Mouse (Mus musculus) midbrain, embryonic 16.5 days (tissue): ENCODE measurements around the gene Olfr665. TPM values are rescaled to one million over a fixed set of nuclear protein-coding genes. Genes with fewer than 3 reads are reported as not detected.
"Not testable (repeated sequence)": the region's sequence is repeated elsewhere in the genome, so short reads cannot be mapped to it uniquely, and the experiment has no call there.

ENCODE experiments used
- ATAC-seq: fragments of 200-750 bp; cut with Nextera tagmentation; 2 replicates; pipeline ENCODE4 v1.8.0; 2017; ENCODE audit warnings: moderate TSS enrichment
- H3K27ac ChIP-seq: fragments of 300-500 bp; sonication (generic); 2 replicates; pipeline ENCODE4 v1.5.1; 2014; ENCODE audit warnings: mild to moderate bottlenecking, low read length, mixed read lengths
- H3K27me3 ChIP-seq: fragments of 300-500 bp; sonication (generic); 2 replicates; pipeline ENCODE4 v1.6.1; 2014; ENCODE audit warnings: low read depth, low read length, mixed read lengths; ENCODE audit not compliant: control insufficient read depth, insufficient read depth
- H3K36me3 ChIP-seq: fragments of 300-500 bp; sonication (generic); 2 replicates; pipeline ENCODE4 v1.6.1; 2014; ENCODE audit warnings: mild to moderate bottlenecking, low read length, moderate library complexity, mixed read lengths; ENCODE audit not compliant: control insufficient read depth, insufficient read depth
- H3K4me1 ChIP-seq: fragments of 300-500 bp; sonication (generic); 2 replicates; pipeline ENCODE4 v1.6.1; 2014; ENCODE audit warnings: mild to moderate bottlenecking, low read length, mixed read lengths; ENCODE audit not compliant: control insufficient read depth, insufficient read depth
- H3K4me2 ChIP-seq: fragments of 300-500 bp; sonication (generic); 2 replicates; pipeline ENCODE4 v1.6.1; 2014; ENCODE audit warnings: mild to moderate bottlenecking, low read length, mixed read lengths
- H3K4me3 ChIP-seq: fragments of 300-500 bp; sonication (generic); 2 replicates; pipeline ENCODE4 v1.5.1; 2014; ENCODE audit warnings: low read depth, mild to moderate bottlenecking, low read length, moderate library complexity, mixed read lengths
- H3K9ac ChIP-seq: fragments of 300-500 bp; sonication (generic); 2 replicates; pipeline ENCODE4 v1.6.1; 2014; ENCODE audit warnings: low read depth, low read length, mixed read lengths
- H3K9me3 ChIP-seq: fragments of 300-500 bp; sonication (generic); replicated peaks from 2 replicates; pipeline ENCODE4 v1.6.1; 2014; ENCODE audit warnings: mild to moderate bottlenecking, low read length, mixed read lengths; ENCODE audit not compliant: control insufficient read depth, poor library complexity, severe bottlenecking
- WGBS: fragments of 180-500 bp; shearing (Covaris S2); extraction: QIAGEN DNeasy Blood & Tissue Kit; methylation state at CpG from one replicate; pipeline ENCODE4 v1.1.7; 2014; 5-methylcytosine and 5-hydroxymethylcytosine counted together
- polyA plus RNA-seq: library from polyadenylated mRNA; unstranded; fragments of >200 nt; fragmentation: Nextera tagmentation; extraction: Ambion mirVana; gene quantifications from 2 replicates; pipeline ENCODE4 v1.2.1, GENCODE M21; 2015

Olfr665 gene
- not detected in 2 replicates for polyA plus RNA-seq

DNA sequence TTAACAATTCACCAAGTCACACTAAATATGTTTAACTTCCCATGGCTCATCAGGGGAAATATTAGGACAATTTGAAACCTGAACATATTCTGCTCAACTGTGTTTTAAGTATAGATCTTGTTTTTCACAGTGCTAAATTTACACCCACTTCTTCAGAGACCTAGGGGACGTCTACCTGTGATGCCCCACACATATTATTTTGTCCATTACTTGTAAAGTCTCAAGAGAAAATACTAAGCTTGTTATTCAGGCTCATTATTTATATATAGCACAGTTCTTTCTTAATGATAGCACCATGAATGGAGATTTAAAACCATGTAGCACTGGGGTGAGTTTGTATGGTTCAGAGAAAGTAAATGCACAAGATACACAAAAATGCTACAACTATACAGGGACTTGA is at the start of gene Olfr665:
Gene Olfr665 (plus strand): TSS at position 301 of the 400 bp plus-strand sequence.
- 47% methylated on average over 1 of the region's 1 CpGs for WGBS
- H3K4me2 ChIP-seq = no peak within 1 kb of the TSS

DNA sequence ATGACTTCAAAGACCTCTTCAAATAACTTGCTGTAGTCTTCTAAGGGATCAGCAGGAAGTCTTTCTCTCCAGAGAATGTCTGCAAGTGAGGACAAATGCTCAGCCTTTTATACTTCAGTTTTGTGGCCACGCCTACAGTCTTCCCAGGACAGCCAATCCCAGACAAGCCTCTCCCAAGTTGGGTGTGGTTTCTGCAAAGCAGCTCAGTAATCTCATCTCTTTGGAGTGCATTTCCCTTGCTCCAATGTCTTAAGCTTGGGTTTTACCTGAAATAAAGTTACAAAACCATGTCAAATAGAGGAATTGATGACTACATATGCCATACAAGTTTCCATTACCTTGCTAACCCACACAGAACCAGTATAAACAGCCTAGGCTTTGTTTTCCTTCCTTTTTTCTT is 35.3 kb upstream of the Olfr665 start, which contains the start of gene Usp17lb:
Gene Usp17lb (minus strand): TSS at position 101 of the 400 bp plus-strand sequence.
- no peaks in the 10 kb centered on the region for H3K27me3 ChIP-seq
- H3K9me3 ChIP-seq = no peaks in the 10 kb centered on the region
- WGBS = 60% methylated on average over 1 of the region's 1 CpGs
- H3K36me3 ChIP-seq = no peaks in the 10 kb centered on the region
- no peaks in the 10 kb centered on the region for H3K4me1 ChIP-seq
- no peak within 1 kb of the TSS for H3K27ac ChIP-seq
- no peak within 1 kb of the TSS for H3K4me2 ChIP-seq
- H3K9ac ChIP-seq = no peak within 1 kb of the TSS
- no peak for ATAC-seq
- H3K4me3 ChIP-seq = no peak within 1 kb of the TSS

More for the DNA sequence above, at the start of gene Olfr665:
- Histone ChIP-seq H3K27me3 (no peaks in the 10 kb centered on the region), H3K27ac (no peak within 1 kb of the TSS), H3K36me3 (no peaks in the 10 kb centered on the region), H3K4me3 (no peak within 1 kb of the TSS), H3K9me3 (no peaks in the 10 kb centered on the region), H3K9ac (no peak within 1 kb of the TSS), H3K4me1 (no peaks in the 10 kb centered on the region)
- ATAC-seq = no peak

DNA sequence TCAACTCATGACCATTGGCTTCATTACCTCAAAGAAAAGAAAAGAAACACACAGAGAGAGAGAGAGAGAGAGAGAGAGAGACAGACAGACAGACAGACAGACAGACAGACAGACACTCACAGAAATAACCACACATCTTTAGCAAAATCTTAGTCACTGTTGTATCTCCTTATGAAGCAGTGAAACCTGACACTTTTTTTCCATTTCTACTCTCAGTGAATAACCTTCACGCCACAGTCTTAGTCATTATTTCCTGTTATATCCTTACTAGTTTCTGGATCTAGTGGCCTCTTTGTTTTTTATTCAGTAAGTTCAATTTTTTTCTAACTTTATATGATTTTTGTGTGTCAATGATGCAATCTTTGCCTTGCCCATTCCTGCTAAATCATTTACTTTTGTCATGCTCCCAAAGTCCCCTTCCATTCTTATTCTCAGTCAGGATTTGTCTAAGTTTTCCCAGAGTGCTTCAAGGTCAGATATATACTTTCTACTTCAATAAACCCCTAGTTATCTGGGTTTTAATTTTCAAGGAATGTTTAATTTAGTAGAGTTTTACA is 34.0 kb upstream of the Olfr665 start:
- Histone ChIP-seq H3K4me3 (no peak overlapping the region), H3K4me2 (no peak overlapping the region), H3K9ac (no peak overlapping the region), H3K27me3 (no peaks in the 10 kb centered on the region), H3K9me3 (no peaks in the 10 kb centered on the region), H3K4me1 (no peaks in the 10 kb centered on the region), H3K27ac (no peak overlapping the region), H3K36me3 (no peaks in the 10 kb centered on the region)
- WGBS = 92% methylated on average over 1 of the region's 1 CpGs
- no peak for ATAC-seq

DNA sequence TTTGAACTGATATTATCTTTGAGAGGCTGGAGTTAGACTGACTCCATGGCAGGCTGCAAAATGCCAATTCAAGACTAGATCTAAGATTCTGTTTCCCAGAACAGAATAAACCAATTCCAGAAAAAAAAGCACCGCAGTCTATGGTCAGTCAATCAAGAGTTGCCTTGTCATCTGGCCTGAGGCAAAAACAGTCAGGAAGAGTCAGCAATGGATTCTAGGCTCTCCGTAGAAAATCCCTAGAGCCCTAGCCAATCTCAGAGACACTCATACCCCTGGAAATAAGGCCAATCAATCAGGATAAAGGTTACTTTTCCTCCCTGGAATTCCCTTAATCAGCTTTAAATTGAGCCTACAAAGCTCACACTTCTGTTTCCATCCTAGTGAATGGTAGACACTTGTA is 26.3 kb upstream of the Olfr665 start:
- ATAC-seq, H3K9me3 ChIP-seq, H3K36me3 ChIP-seq, H3K4me3 ChIP-seq, H3K9ac ChIP-seq, H3K4me2 ChIP-seq, H3K27ac ChIP-seq, H3K4me1 ChIP-seq, H3K27me3 ChIP-seq: not testable (repeated sequence)
- WGBS = 62% methylated on average over 2 of the region's 2 CpGs

GRCm38 (mm10) chr7:104855248-104855750 is 22.5 kb upstream of the Olfr665 start:
- Histone ChIP-seq H3K27me3 (no peaks in the 10 kb centered on the region), H3K4me1 (no peaks in the 10 kb centered on the region), H3K27ac (no peak overlapping the region), H3K9ac (no peak overlapping the region), H3K36me3 (no peaks in the 10 kb centered on the region), H3K4me3 (no peak overlapping the region), H3K9me3 (no peaks in the 10 kb centered on the region), H3K4me2 (no peak overlapping the region)
- ATAC-seq = no peak
- 84% methylated on average over 3 of the region's 3 CpGs for WGBS

DNA sequence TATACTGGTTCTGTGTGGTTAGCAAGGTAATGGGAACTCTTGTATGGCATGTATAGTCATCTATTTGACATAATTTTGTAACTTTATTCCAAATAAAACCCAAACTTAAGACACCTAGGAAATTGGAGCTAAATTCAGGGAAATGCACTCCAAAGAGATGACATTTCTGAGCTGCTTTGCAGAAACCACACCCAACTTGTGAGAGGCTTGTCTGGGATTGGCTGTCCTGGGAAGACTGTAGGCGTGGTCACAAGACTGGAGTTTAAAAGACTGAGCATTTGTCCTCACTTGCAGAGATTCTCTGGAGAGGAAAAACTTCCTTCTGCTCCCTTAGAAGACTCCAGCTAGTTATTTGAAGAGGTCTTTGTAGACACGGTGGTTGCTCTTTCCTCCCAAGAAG is 21.1 kb upstream of the Olfr665 start, which contains the start of gene Usp17la:
Gene Usp17la (plus strand): TSS at position 301 of the 400 bp plus-strand sequence.
- not testable (repeated sequence) for ATAC-seq, H3K27me3 ChIP-seq, H3K4me1 ChIP-seq, H3K4me2 ChIP-seq, H3K36me3 ChIP-seq, H3K4me3 ChIP-seq, H3K9me3 ChIP-seq, H3K27ac ChIP-seq, H3K9ac ChIP-seq
- WGBS = 75% methylated on average over 2 of the region's 2 CpGs

GRCm38 (mm10) chr7:104857683-104858082 is 20.1 kb upstream of the Olfr665 start:
- H3K4me3 ChIP-seq = no peak overlapping the region
- H3K36me3 ChIP-seq = no peaks in the 10 kb centered on the region
- WGBS = 86% methylated on average over 1 of the region's 1 CpGs
- H3K27me3 ChIP-seq = no peaks in the 10 kb centered on the region
- no peak overlapping the region for H3K4me2 ChIP-seq
- no peaks in the 10 kb centered on the region for H3K4me1 ChIP-seq
- no peaks in the 10 kb centered on the region for H3K9me3 ChIP-seq
- ATAC-seq = no peak
- no peak overlapping the region for H3K9ac ChIP-seq
- no peak overlapping the region for H3K27ac ChIP-seq

DNA sequence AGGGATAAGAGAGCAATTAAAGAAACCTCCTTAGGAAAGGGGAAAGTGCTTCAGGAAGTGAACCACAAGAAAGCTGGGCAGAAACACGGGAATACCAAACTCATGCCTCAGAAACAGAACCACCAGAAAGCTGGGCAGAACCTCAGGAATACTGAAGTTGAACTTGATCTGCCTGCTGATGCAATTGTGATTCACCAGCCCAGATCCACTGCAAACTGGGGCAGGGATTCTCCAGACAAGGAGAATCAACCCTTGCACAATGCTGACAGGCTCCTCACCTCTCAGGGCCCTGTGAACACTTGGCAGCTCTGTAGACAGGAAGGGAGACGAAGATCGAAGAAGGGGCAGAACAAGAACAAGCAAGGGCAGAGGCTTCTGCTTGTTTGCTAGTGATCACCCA is 16.4 kb upstream of the Olfr665 start:
- Histone ChIP-seq H3K27ac (no peak overlapping the region), H3K9me3 (no peaks in the 10 kb centered on the region), H3K4me3 (no peak overlapping the region), H3K4me1 (no peaks in the 10 kb centered on the region), H3K4me2 (no peak overlapping the region), H3K27me3 (no peaks in the 10 kb centered on the region), H3K9ac (no peak overlapping the region), H3K36me3 (no peaks in the 10 kb centered on the region)
- 94% methylated on average over 3 of the region's 3 CpGs for WGBS
- ATAC-seq = no peak

- Histone ChIP-seq H3K4me3 (no peak within 1 kb of the TSS), H3K9ac (no peak within 1 kb of the TSS), H3K4me2 (no peak within 1 kb of the TSS), H3K27ac (no peak within 1 kb of the TSS), H3K9me3 (no peaks in the 10 kb centered on the region), H3K27me3 (no peaks in the 10 kb centered on the region), H3K4me1 (no peaks in the 10 kb centered on the region), H3K36me3 (no peaks in the 10 kb centered on the region)
- ATAC-seq = no peak
- WGBS = 95% methylated on average over 2 of the region's 2 CpGs
Measured at GRCm38 (mm10) chr7:104895852-104896251, 18.0 kb downstream of the Olfr665 start, which contains the start of gene Olfr666. Gene Olfr666, minus strand, starts transcription at chr7:104895952.
